Mouse (Mus musculus) C2C12 (cell line): ENCODE measurements around the gene Lrp3.

Source experiments
- CEBPB ChIP-seq: IDR thresholded peaks from one replicate; pipeline ENCODE4 v1.6.1; 2011; ENCODE audit warnings: low read depth, mild to moderate bottlenecking, control low read depth, moderate library complexity
- CTCF ChIP-seq: IDR thresholded peaks from one replicate; pipeline ENCODE4 v1.5.1; 2011; ENCODE audit not compliant: control insufficient read depth, insufficient read depth, insufficient read length
- MAX ChIP-seq: IDR thresholded peaks from one replicate; pipeline ENCODE4 v1.6.1; 2011; ENCODE audit warnings: mild to moderate bottlenecking, control low read depth
- MYOD1 ChIP-seq: IDR thresholded peaks from one replicate; pipeline ENCODE4 v1.6.1; 2011; ENCODE audit warnings: low read depth; ENCODE audit not compliant: control insufficient read depth, insufficient read length
- MYOG ChIP-seq: IDR thresholded peaks from one replicate; pipeline ENCODE4 v1.6.1; 2011; ENCODE audit not compliant: control insufficient read depth, insufficient read length; ENCODE audit errors: extremely low read depth
- USF1 ChIP-seq: IDR thresholded peaks from one replicate; pipeline ENCODE4 v1.6.1; 2011; ENCODE audit warnings: low read depth, mild to moderate bottlenecking, control low read depth, moderate library complexity

DNA sequence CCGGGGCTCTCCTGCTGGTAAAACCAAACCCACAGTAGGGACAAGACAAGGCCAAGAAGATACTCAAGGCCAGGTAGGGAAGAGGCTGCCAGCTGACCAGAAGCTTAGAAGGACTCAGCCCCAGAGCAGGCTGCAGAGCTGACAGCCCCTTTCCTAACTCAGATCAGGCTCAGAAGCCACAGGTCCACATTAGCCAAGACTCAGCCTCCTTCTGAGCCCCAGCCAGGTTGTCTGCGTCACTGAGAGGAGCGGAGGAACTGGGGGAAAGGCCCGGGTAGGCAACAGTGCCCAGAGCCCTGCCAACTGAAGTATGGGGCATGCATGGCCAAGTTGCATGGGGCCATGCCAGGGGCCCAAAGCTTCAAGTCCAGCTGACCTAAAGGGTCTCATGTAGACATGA lies 42.8 kb downstream of the Lrp3 start:
- TF ChIP-seq CTCF: no peak
- TF ChIP-seq MYOD1: no peak
- TF ChIP-seq USF1: no peak
- no peak for TF ChIP-seq MAX
- no peak for TF ChIP-seq CEBPB
- TF ChIP-seq MYOG: no peak
